Mouse (Mus musculus) spleen, adult 2 months (tissue): ENCODE results near the gene Ccdc185.

Experiments used
- CTCF ChIP-seq: fragments of 200-500 bp; IDR thresholded peaks from 2 replicates; pipeline ENCODE4 v1.5.1; 2011; ENCODE audit warnings: mild to moderate bottlenecking, inconsistent platforms; ENCODE audit not compliant: insufficient read depth, insufficient read length, insufficient replicate concordance; ENCODE audit errors: extremely low read depth
- POLR2A ChIP-seq: fragments of 200-500 bp; IDR thresholded peaks from 2 replicates; pipeline ENCODE4 v1.6.1; 2011; ENCODE audit warnings: low read depth, low read length, inconsistent platforms

GRCm38 (mm10) chr1:182707459-182707858, 41.5 kb downstream of the Ccdc185 start:
- no peak for TF ChIP-seq CTCF
- TF ChIP-seq POLR2A, result no peak
